Mouse (Mus musculus): ENCODE measurements around the gene Tnk2. TPM values are rescaled to one million over a fixed set of nuclear protein-coding genes. Genes with fewer than 3 reads are reported as not detected.
A peak's percentile ranks its signal among the peaks of the same experiment; 100 is the strongest.

The Tnk2 gene
- 10 to 100 TPM; 18.6 to 22.6 (median 21.4) TPM for total RNA-seq (2022)

DNA sequence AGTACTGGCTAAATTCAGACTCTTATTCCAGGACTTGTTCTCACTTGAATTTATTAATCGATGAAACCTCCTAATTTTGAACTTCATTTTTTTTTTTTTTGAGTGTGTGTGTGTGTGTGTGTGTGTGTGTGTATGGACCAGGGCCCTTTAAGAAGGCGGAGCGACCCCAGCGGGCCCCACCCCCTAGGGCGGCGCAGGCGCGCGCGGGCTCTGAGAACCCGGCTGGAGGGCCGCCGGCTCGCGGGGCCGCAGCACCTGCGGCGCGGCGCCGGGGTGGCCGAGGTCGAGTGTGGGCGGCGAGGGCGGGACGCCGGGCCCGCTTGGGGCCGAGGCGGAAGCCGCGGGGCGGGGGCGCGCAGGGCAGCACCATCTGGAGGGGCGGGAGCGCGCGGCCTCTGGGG lies at the start of gene Tnk2:
Gene Tnk2 (plus strand): TSS at position 214 of the 401 bp plus-strand sequence.
- DNase-seq (ENCODE audit: low spot score) = peak; percentile 86

DNA sequence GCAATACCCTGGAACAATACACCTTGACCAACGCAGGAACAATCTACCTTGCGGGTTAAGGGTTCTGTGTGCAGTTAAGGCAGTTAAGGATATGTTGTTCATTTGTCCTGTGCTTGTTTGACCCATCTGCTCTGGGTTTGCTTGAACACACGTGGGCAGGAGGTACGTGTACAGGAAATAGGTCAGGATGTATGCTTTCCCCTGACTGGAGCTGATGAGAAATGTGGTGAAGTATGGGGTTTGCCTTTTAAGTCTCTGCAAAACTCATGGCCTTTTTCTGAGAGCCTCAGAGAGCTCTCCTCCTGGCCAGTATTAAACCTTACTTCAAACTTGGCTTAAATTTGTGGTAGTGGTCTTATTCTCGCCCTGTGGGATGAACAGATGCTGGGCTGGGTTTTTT lies 49.8 kb upstream of the Tnk2 start:
- no peak for DNase-seq (ENCODE audit: low spot score)

DNA sequence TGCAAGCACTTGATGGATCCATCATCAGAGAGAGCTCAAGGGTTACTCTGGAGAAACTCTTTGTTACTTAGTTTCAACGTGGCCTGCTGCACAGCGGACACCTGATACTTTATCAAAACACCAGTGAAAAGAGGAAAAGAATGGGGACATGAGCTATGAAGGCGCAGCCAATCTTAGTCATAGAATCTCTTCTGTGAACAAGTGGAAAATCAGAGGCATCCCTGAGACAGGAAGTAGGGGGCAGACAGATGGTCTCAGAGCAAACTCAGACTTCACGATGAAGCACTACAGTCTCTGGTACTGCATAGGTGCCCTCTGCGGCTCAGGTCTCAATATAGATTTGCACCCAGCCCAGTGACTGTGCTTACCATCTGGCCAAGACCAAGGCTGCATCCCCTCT lies 49.0 kb upstream of the Tnk2 start:
- DNase-seq (ENCODE audit: low spot score) = no peak

DNA sequence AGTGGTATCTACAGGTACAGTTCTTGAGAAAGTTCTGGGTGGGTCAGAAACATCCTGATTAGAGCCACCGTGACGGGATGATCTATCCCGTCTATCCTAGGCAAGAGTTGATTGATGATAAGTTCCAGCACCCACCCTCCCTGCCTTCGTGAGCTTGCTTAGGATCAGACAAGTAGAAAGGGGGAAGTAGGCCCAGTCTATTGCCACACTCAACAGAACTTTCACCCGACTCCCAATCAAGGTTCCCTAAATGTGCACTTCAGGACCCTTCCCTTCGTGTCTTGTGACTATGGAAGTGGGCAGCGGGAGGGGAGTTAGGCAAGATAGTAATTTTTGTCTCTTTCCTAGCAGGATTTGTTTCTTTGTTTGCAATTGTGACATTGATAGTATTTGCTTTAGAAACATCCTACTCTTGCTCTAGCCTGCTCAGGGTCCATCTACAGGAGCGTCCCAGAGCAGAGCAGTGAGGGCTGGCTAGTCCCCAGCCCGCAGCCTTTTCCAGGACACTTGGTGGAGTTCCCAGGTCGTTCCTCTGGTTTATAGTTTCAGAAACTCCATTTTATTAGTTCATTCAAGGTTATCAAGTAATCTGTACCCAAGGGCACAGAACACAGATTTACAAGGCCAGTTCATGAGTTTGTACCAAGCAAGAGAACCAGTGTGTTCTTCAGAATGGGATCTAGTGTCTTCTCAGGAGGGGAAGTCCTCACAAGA lies 48.4 kb upstream of the Tnk2 start:
- no peak for DNase-seq (ENCODE audit: low spot score)

DNA sequence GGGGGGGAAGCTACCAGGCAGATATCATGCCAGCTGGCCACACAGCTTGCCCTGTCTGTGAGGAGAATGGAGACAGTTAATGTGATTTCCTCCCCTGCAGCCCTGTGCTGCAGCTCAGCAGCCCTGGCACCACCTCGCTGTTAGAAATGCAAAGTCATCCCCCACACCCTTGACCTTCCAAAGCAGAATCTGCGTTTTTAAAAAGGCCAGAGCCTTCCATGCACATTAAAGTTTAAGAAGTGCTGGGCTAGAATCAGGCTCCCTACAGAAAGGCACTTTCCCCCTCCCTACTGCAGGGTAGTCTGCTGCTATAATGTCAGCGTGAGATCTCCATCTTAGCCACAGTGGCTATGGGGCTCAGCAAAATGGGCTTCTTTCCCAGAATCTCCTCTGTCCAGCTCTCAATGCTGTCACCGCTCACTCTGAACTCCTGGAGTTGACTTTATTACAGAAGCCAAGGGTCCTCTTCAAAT lies 45.7 kb upstream of the Tnk2 start:
- no peak for DNase-seq (ENCODE audit: low spot score)

DNA sequence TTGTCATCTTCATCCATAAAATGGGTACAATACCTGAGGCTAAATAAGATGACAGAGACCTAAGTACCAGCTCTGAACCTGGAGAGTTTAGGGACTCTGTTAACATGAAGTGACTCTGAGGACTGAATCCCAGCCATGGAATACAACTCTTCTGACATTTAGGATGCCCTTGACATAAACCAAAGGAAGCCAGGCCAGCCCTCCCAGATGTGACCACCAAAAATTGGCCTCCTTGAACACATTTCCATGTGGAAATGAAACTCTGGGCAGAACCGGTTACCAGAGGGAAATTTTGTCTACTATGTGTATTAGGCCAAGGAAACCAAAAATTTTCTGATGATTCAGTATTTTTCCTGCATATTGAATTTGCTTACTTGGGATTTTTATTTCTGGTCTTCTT lies 44.5 kb upstream of the Tnk2 start:
- DNase-seq (ENCODE audit: low spot score) = peak; percentile 29

DNA sequence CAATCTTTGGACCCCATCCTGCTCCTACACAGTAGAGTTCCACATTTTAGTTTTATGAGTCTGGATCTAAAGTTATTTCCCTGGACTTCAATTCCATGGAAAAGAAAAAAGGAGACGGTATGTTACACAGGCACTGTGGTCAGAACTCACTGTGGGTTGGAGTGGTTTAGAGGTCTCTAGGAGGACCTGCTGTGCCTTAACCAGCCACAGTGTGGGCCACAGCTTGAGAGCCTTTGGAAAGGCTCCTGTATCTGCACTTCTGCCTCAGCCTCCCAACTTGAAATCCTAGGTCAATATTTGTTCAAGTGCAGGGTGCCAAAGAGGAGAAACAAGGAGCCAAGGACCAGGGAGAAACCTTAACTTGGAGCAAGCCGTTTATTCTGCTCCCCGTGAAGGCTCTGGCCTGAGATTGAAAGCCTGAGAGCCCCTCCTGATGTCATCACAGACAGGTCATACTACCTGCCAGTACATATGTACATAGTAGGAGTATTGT lies 41.4 kb upstream of the Tnk2 start:
- no peak for DNase-seq (ENCODE audit: low spot score)

DNA sequence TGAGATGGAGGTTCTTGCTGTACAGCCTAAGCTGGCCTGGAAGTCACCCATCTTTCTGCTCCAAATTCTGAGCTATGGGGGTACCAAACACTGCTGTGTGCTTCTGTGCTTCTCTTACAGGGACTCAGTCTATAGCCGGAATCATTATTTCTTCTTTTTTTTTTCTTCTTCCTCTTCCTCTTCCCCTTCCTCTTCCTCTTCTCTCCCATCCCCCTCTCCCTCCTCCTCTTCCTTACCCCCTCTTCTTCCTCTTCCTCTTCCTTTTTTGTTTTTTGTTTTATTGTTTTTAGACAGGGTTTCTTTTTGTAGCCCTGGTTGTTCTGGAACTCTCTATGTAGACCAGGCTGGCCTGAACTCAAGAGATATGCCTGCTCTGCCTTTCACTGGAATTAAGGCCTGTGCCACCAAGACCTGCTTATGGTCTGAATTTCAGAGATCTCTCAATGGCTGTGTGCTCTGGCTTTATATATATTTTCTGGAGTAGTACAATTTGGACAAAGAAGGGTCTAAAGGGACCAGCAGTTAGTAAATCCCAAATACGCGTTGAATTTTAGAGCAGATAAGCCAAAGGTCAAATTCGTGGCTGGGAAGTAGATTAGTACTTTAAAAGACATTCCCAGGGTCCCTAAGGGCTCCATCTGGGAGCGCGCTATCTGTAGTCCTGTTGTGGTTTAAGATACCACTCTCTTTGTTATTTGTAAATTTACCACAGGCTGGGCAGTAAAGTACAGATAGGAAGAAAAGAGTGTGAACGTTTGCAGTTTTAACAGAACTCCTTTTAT lies 35.9 kb upstream of the Tnk2 start:
- no peak for DNase-seq (ENCODE audit: low spot score)

DNA sequence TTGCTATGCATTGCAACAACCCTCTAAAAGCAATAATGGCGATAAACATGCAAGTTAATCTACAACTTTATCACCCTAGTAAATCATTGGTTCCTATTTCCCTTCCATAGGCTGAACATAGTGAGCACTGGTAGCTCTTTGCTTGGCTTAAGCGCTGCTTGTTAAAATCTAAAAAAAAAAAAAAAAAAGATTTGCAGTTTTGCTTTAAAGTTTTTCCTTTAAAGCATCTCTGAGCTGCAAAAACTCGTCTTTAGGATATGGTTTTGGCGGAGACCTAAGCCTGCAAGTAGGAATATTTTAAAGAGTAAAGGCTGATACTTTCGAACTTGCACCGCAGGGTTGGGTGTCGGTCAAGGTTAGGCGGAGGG lies 35.3 kb upstream of the Tnk2 start:
- DNase-seq (ENCODE audit: low spot score) = no peak

DNA sequence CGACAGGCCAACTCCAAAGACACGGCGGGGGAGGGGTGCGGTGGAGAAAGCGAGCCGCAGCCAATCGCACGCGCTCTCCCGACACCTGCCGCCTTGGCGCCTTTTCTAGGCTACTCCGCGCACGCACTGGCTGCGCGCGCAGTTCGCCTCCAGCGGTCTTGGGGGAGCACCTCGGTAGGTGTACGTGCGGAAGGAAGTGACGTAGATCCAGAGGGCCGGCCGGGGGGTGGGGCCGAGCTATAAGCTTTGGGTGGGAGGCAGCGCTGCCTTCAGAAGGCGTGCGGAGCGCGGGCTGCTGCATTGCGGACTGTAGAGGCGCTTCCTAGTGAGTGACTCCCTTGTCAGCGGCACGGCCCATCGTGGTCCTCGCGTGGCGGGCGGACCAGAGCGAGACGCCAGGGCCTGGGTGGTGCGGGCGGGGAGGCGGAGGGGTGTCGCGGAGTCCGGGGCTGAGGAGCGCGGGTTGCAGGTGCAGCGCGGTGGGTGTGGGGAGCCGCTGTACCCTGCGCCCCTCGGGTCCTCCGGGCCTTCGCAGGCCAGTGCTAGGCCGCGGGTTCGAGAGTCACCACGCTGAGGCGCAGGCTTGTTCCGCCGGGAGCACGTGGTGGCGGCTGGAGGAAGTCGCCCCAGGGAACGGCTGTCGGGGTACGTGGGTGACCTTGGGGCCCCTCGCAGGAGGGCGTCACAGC lies 34.8 kb upstream of the Tnk2 start, which contains the start of gene Tfrc:
Gene Tfrc (plus strand): TSS at position 209 of the 689 bp plus-strand sequence.
- DNase-seq (ENCODE audit: low spot score) = peak; percentile 95

DNA sequence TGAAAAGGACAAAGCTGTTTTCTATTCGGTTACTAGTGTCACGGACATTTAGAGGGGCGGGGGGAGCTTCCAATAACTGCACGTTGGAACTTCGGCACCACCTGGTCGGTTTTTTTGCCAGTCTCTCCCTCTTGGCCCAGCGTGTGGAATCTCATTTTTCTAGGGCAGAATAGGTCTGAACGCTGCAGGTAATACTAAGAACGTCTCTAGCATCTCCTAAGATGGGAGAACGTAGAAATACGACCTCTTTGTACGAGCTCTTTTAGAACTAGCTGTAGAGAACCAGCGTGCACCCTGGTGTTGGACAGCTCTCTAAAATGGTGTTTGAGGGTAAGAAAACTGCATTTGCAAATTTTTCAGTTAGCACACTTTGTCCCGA lies 34.3 kb upstream of the Tnk2 start:
- DNase-seq (ENCODE audit: low spot score) = no peak

DNA sequence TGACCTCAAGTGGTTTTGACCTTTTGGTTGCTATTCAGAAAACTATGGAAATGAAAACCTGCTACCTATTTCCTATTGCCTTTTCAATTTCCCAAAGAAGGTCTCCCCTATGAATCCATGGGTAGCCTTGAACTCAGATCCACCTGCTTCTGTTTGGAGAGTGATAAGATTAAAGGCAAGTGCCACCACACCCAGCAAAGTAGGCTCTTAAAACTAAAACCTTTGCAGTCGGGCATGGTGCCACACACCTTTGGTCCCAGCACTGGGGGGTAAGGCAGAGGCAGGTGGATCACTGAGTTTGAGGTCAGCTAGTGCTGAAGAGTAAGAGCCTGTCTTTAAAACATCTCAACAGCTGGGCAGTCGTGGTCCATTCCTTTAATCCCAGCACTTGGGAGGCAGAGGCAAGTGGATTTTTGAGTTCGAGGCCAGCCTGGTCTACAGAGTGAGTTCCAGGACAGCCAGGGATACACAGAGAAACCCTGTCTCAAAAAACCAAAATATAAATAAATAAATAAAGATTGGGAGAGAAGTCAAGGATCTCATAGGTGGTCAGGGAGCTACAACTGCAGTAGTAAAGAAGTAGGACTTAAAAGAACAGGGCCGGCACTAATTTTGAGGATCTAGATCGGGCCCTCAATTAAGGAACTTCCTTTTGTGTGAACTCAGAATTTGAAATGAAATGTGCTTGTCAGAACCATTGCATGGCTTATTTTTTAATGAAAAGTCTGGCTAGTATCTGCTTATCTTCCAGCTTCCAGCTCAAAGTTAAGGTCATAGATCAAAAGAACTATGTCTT lies 33.0 kb upstream of the Tnk2 start:
- no peak for DNase-seq (ENCODE audit: low spot score)

DNA sequence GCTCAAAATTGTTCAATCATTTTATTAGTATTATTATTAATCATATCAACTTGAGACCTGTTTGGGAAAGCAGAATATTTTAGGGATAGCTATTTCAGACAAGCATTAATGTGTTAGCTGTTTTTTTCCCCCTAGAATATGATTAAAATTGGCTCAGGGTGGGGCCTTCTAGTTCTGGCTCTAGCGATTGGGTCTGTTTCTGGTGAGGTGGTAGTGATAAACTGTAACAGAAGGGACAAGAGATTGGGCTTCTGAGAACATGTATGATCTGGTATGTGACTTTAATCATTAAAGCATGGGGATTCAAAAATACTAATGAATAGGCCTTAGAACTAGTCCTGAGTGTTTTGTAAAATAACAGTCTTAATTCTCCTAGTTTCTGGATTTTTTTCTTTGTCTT lies 31.6 kb upstream of the Tnk2 start:
- DNase-seq (ENCODE audit: low spot score) = no peak

DNA sequence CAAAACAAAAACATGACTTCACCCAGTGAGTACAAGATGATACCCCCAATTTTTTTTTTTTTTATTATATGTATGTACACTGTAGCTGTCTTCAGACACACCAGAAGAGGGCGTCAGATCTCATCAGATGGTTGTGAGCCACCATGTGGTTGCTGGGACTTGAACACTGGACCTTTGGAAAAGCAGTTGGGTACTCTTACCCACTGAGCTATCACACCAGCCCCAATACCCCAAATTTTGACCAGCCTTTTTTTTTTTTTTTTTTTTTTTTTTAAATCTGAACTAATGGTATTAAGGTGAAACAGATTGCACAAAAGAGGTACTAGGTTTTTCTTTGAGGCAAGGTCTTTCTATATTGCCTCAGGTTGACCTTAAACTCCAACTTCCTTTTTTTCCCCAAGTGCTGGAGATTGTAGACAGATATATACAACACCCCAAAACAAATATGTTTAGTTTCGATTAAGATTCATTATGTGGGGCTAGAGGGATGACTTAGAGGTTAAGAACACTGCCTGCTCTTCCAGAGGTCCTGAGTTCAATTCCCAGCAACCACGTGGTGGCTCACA lies 30.3 kb upstream of the Tnk2 start:
- no peak for DNase-seq (ENCODE audit: low spot score)

DNA sequence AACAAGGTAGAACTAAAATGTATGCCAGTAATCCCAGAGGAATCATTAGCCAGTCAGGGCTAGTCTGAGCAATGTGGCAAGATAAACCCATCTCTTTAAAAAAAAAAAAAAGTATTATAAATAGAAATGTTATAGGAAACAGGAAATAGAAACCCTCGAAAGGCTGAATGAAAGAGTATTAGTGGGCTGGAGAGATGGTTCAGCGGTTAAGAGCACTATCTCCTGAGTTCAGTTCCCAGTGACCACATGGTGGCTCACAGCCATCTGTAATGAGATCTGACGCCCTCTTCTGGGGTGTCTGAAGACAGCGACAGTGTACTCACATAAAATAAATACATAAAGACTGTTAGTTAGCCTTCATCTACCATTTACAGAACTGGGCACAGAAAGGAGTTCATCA lies 29.6 kb upstream of the Tnk2 start:
- DNase-seq (ENCODE audit: low spot score) = no peak

DNA sequence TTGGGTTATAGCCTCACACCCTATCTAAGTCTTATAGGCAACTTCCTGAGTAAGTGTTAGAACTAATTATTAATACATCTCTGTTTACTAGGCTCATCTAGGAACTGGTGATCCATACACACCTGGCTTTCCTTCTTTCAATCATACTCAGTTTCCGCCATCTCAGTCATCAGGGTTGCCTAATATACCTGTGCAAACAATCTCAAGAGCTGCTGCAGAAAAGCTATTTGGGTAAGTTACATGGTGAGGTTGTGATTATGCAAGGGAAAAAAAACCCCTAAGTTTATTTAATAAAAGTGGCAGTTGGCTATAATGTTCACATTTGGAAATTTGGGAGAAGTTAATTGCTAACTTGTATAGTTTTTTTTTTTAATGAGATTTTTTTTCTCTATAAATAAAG lies 24.7 kb upstream of the Tnk2 start:
- no peak for DNase-seq (ENCODE audit: low spot score)

DNA sequence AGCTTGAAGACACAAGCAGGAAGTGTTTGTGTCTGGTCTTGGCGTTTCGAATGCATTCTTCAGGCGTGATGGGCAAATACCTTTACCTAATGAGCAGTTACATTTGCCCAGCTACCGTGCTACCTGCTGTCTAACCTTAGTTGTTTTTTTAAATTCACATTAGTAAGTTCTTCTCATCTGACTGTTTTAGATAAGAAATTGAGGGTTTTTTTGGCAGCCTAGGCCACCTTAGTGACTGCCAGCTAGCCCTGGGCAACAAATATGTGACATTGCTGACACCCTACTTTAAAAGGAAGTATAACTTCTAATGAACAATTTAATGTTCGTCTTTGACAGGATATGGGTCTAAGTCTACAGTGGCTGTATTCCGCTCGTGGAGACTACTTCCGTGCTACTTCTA lies 15.5 kb upstream of the Tnk2 start:
- no peak for DNase-seq (ENCODE audit: low spot score)

DNA sequence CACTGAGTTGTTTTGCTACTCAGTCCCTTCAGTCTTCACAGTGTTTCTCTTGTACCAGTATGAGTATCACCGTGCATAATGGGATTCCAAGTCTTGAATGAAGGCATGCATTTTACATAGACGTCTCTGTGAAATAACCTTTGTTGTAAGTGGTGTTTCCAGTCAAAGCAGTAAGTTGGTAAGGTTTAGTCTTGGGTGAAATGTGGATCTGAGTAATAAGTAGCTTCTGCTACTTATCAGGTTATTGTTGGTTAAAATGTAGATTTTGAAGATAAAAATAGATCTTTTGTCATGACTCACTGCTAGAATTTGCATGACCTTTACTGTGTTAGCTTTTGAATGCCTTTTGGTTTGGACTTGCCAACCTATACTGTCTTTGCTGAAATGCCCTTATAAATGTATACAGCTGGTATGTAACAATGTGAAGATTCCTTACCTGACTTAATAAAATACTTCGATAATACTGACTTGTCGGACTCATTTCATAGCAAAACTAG lies 11.3 kb upstream of the Tnk2 start:
- no peak for DNase-seq (ENCODE audit: low spot score)

DNA sequence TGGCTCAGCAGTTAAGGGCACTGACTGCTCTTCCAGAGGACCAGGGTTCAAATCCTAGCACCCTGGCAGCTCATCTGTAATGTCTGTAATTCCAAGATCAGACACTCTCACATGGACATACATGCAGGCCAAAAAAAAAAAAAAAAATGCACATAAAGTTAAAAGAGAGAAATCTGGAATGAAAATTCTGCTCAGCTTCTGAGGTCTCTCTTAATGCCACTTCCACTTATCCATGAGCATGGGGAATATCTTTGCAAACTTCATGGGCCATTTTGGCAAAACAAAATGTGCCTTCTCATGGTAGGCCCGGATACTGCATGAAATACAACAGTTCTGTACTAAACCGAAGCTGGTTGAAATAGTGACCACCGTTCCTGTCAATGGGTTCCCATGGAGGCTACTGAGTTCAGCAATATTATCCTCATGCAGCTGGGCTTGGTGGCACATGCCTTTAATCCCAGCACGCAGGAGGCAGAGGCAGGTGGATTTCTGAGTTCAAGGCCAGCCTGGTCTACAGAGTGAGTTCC lies 10.1 kb upstream of the Tnk2 start:
- DNase-seq (ENCODE audit: low spot score) = no peak

DNA sequence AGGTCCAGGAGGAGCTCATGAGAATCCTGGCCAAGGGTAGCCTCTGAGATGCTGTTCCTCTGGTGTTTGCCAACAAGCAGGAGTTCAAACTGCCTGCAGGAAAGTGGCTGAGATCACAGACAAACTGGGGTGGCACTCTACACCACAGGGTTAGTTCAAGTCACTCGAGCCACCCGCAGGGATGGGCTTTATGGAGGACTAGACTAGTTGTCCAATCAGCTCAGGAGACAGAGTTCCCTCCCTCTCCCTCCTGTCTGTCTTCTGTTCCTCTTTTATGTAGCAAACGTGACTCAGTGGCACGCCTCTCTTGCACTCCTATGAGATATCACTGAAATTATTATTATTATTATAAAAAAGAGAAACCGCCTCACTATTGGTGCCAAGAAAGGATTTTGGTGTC lies 9.5 kb upstream of the Tnk2 start:
- DNase-seq (ENCODE audit: low spot score) = no peak

DNA sequence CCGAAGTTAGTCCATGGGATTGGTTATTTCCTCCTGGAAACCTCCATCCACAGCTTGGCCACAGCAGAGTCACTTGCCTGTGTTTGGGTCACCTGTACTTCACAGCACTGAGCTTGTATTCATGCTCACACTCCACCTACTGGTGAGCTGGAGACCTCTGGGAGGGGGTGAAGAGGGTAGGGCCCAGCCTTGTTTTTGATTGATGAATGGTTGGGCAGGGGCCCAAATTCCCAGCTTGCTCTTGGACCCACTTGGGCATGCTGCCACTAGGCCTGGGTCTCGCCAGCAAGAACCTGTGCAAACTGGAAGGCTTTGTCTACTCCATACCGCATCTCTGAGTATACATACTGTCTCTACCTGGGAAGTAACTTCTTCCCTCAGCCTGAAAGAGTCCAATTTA lies 8.4 kb upstream of the Tnk2 start:
- no peak for DNase-seq (ENCODE audit: low spot score)

Data from heart, adult 8-10 months (tissue).